Mouse (Mus musculus) C2C12 (cell line): ENCODE data around the gene Gxylt2.

Experiments used
- CTCF ChIP-seq: IDR thresholded peaks from one replicate; pipeline ENCODE4 v1.5.1; 2011; ENCODE audit not compliant: control insufficient read depth, insufficient read depth, insufficient read length
- MAX ChIP-seq: IDR thresholded peaks from one replicate; pipeline ENCODE4 v1.6.1; 2011; ENCODE audit warnings: mild to moderate bottlenecking, control low read depth

DNA sequence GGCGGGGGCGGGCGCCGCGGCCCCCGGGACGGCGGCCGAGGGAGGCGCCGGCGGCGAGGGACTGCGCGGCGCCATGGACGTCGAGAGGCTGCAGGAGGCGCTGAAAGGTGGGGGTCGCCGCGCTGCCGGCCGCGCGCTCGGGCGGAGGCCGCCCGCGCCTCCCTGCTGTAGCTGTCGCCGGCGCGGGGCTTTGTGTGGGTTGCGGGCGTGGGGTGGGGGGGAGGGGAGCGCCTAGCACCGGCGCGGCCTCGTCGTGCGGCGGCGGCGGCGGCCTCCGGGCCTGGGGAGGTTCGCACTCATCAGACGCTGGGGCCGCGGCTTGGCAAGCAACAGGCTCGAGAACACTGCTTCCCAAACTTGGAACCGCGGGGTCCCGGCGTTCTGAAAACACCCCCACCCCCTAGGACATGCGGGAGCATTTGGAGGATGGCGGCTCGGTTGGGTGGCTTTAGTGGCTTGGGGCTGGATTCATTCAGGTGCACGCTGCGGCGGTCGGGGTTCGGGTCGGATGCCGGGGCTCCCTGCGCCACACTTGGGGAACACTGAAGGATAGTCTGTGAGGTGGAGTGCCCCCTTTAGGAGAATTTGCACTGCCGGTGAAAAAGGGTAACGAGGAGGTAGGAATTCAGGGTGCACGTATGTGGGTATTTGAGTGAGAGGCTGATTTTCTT is 129.4 kb downstream of the Gxylt2 start:
- TF ChIP-seq CTCF (peak; percentile 40), MAX (no peak)
